Mouse (Mus musculus): ENCODE measurements around the gene Olfr224.
"Not testable (repeated sequence)": the region's sequence is repeated elsewhere in the genome, so short reads cannot be mapped to it uniquely, and the experiment has no call there.

The Olfr224 gene

DNA sequence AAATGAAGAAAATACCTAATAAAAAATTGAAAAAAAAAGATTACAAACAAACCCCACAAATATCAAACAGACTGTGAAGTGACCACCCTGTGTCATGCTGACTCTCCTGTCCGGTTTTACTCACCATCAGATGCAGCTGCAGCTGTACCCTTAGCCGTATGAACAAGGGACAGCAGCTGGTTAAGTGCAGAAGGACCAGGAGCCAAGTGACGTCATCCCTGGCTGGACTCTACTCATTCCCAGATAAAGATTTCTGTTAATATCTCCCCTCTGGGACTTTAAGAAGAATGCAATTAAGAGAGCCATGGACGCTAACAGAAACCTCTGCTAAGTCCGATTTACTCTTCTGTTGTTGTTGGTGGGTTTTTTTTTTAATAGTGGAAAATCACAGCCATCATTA, at the start of gene Olfr224:
TSS of gene Olfr224 (minus strand) at position 149 of the 400 bp plus-strand sequence.
- no peak for DNase-seq (ENCODE audit: low read depth, low spot score)

DNA sequence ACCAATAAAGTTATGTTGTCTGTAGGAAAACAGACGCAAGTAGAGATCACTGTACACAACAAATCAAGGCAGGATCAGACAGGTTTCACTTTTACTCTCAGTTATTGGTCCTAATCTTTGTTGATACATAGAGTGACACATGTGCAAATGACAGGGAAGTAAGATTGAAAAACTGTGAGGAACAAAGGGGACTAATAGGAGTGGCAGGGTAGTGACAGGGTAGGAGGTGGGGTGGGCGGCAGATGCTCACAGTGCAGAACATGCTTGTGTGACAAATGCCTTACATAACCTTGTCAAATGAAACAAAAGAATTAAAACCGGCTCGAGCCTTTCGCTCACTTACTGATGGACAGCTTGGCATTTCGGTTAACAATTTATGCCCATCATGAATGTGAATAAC, 48.4 kb upstream of the Olfr224 start:
- no peak for DNase-seq (ENCODE audit: low read depth, low spot score)

DNA sequence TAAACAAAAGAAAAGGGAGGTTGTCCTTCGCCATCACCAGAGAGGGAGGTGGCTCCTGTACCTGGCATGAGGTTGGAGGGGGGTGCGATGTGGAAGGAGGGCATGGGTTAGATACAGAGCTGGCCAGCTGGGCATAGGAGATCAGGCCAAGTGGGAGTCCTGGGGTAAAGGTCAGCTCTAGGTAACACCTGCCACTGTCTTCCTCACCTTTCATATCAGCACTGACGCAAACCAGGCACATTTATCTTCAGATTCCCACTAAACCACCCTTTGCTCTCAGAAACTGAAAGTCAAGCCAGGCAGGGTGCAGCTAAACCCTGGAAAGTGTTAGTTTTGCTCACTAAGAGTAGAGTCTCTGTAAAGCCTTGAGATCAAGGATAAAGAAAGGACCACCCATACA, 48.0 kb upstream of the Olfr224 start:
- no peak for DNase-seq (ENCODE audit: low read depth, low spot score)

DNA sequence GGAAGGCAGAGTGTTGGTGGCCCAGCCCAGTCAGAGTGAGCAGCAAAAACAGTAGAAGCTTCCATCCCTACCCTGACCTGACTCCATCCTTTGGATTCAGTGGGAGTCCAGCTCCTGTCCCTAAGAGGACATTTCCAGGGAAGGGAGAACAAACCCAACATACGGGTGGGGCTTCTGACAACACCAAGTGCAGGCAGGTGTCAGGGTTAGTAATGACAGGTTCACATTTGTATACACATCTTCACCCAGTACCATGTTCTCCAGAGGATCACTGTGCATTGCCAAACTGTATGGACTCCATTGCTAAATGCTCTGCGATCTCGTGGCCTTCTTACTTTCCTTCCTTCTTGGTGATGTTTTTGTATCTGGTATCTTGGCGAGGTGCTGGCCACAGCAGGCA, 45.6 kb upstream of the Olfr224 start, which contains the start of gene 2210407C18Rik:
TSS of gene 2210407C18Rik (minus strand) at position 101 of the 400 bp plus-strand sequence.
- no peak for DNase-seq (ENCODE audit: low read depth, low spot score)

DNA sequence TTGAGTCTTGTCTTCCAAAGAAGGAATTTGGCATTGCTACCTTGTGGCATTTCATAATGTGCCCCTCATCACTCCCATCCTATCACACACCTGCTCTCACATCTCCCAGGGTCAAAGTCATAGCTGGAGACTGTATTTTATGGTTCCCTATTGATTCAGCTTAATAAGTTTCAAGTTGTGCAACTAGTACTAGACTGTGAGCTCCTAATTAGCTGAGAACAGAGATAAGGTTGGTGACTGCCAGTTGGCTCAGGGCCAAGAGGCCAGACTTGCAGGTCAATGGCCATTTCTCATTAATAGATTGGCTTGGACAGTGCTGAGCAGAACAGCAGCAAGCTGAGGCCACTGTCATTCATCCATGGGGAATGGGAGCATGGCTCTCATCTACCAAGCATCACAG, 44.2 kb upstream of the Olfr224 start:
- DNase-seq (ENCODE audit: low read depth, low spot score): no peak

DNA sequence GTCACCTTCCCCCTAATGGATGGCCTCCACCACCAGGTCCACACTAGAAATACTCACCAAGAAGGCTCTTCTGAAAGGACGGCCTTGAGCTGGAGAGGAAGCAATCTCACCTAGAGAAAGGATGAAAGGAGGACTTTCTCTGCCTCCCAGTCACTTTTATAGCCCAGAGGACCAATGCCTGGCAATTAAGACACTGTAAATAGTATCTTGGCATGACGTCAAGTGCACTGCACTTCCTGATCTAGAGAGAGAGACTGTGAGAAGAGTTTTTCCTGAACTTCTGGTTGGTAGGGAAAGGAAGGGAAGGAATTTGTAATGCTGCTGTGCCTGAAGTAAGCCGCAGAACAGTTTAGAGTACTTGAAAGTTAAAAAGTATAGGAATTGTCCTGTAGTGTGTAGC, 43.0 kb upstream of the Olfr224 start:
- no peak for DNase-seq (ENCODE audit: low read depth, low spot score)

DNA sequence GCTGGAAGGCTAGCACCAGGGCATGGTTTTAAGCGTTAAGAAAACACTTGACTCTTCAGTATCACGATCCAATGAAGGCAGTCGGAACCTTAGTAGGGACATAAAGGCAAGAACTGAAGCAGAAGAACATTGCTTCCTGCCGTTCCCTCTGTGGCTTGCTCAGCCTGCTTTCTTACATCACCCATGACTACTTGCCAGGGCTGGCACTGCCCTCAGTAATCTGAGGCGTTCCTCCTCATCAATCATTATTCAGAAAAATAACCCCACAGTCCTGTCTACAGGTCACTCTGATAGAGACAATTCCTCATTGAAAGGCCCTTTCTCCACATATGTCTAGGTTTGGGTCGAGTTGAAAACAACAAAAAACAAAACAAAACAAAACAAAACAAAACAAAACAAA, 36.7 kb upstream of the Olfr224 start:
- no peak for DNase-seq (ENCODE audit: low read depth, low spot score)

DNA sequence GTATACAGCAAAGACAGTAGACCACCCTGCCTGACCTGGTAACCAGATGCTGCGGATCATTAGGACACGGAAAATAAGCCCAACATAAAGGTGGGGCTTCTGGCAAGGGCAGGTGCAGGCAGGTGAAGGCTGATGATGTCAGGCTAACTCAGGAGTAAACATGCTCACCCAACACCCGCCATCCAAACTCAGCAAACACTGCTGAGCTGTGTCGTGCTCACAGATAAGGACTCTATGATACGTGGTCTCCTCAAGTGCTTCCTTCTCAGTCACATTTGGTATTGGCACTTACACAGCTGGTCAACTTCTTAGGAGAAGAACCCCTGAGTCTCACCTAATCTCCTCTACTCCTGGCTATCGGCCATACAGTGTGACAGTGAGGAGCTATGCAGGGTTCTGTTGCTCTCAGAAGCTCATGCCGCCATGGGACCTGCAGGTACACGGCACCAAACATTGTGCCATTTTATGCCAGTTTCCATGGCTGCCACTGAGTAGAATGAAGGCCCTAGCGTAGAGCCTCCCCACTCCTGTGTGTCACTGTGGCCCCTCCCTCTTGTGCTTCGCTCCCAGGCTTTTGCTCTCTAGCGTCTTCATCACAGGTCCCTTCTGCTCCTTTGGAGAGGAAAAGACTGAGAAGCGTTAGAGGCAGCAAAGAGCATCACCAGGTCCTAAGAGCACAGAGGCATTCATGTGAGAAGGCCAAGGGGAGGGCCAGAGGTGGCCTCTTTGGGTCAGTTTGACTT, 36.0 kb upstream of the Olfr224 start:
- no peak for DNase-seq (ENCODE audit: low read depth, low spot score)

DNA sequence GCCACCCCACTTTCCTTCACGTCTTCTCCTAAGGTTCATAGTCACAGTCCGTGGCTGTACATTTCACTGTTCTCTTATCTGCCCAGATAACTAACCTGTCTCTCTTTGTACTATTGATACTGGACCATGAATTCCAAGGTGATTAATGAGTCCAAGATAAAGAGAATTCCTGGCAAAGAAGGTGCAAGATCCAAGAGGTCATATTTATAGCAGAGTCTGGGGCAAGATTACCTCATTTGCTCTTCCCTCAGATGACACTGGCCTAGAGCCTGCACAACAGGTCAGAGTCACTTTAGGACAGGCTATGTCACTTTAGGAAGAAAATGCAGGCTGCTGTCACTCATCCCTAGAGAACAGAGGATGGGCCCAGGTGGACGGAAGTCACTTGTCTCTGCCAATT, 34.9 kb upstream of the Olfr224 start:
- no peak for DNase-seq (ENCODE audit: low read depth, low spot score)

DNA sequence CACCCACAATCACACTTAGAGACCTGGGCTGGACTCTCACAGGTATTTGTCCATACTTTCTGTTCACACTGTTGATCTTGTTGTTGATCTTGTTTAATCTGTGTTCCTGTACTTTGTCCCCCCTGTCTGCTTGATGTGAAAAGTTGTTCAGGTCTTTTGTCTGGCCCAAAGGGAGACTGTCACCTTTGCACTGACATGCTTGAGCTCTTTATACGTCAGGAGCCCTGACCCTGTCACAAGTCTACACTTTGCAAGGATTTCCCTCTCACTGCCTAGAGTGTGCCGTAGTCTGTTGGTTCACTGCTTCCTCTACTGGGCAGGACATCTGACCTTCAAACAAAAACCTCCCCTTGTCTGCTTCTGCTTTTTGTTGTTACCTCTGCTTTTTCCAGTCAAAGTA, 34.3 kb upstream of the Olfr224 start:
- no peak for DNase-seq (ENCODE audit: low read depth, low spot score)

DNA sequence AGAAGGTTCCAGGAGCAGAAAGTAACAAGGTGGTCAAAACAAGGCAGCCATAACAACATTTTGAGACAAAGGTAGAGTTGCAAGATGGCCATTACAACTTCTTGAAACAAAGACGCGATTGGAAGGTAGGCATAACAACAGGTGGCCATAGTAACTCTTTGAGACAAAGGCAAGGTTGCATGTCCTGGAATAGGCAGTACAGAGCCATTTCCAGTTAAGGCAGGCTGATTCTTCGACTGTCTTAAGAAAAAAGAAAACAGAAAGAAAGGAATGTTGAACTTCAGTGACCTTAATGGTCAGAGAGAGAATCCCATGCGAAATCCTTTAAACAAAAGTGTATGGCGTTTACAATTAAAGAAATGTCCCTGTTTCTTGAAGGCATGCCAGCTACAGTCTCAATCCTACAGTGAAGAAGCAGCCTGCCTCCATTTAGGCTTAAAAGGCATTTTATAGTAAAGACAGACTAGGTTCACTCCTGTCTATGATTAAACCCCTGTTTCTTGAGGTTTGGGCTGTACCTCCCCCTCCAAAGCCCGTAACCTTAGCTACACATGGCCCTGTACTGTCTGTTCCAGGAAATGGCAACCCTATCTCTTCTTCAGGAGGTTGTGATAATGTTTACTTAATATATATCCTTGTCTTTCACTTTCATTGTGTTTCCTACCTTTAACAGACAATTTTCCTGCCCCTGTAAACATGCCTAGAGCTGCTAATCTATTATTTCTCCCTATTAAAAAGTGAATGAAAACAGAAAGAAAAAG, 32.6 kb upstream of the Olfr224 start:
- no peak for DNase-seq (ENCODE audit: low read depth, low spot score)

DNA sequence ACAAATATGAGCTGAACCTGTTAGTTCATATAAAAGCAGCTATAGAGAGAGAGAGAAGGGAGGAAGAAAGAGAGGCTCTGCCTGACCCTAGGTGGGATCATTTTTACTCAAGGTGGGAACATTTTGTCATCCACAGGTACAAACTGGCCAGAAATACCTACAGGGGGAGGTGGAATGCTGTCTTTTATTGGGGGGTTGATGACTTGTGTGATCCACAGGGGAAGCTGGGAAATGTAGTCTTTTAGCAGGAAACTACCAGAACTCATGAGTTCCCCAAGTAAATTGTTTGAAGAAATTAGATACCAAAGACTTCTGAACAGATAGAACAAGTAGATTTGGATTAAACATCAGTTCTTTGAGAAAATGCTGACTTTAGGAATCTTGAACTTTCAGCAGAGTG, 31.7 kb upstream of the Olfr224 start:
- no peak for DNase-seq (ENCODE audit: low read depth, low spot score)

DNA sequence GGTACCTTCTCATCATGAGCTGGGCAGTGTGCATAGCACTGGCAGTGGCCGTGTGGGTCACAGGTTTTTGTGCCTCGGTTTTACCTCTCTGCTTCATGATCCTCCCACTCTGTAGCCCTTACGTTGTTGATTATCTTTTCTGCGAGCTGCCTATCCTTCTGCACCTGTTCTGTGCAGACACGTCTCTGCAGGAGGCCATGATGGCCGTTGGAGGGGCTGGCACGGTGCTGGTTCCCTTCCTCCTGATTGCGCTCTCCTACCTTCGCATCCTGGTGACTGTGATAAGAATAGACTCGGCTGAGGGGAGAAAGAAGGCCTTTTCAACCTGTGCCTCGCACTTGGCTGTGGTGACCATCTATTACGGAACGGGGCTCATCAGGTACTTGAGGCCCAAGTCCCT, 27.5 kb upstream of the Olfr224 start:
- no peak for DNase-seq (ENCODE audit: low read depth, low spot score)

DNA sequence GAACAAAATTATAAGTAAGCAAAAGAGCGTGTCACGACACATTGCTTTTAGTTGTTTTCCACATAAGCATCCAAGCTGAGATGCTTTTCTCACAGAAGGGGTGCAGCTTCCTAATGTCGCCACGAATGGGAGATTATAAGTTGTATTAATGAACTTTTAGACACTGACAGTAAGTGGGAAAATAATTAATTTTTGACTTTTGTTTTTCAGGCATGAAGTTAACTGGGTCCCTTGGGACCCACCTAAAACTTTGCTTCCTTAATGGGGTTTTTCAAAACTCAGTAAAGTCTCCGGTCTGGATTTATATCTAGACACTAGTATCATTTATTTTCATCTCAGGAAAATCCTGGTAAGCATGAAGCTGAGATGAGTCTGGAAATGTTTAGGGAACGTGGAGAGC, 24.5 kb upstream of the Olfr224 start, which contains the start of gene Olfr324:
TSS of gene Olfr324 (plus strand) at position 301 of the 400 bp plus-strand sequence.
- no peak for DNase-seq (ENCODE audit: low read depth, low spot score)

DNA sequence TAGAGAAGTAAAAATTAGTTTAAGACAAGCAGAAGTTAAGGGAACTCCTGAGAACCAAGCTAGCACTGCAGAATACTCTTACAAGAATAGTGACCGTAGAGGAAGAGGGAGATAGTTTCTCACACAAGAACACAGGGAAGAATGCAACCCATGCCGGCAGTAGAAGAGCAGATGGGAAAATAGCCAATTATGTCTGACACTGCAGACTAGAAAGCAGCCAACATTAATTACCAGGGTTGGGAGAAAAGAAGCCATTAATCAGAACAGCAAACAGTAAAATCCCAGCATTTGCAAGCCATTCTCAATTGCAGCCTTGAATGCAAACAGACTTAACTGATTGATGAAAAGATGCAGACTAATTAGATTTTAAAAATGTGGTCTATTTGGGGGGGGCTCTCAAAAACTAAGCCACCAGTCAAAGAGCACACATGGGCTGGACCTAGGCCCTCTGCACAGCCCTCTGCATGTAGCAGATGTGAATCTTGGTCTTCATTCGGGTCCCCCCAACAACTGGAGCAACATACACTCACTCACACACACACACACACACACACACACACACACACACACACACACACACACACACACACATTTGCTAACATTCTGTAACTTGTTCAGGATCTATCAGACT, 18.4 kb upstream of the Olfr224 start:
- DNase-seq (ENCODE audit: low read depth, low spot score): no peak

DNA sequence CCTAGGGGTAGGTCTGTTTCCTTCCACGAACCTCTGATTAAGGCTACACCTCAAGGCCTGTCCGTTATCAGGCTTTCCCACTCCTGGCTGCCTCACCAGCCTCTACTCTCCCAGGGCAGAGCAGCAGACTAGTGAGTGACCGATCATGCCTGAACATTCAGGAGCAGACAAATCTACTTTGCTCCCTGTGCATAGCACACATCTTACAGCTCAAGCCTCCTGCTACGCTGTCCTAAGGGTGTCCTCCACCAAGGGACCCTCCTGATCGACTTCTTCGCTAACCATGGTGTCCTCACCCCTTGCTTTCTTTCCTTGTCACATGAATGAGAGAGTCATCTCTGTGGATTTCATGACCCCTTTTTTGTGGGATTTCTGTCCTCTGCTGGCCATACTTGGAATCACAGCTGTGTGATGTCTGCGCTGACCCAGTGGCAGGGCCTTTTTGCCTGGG, 17.6 kb upstream of the Olfr224 start:
- DNase-seq (ENCODE audit: low read depth, low spot score): peak; percentile 8

DNA sequence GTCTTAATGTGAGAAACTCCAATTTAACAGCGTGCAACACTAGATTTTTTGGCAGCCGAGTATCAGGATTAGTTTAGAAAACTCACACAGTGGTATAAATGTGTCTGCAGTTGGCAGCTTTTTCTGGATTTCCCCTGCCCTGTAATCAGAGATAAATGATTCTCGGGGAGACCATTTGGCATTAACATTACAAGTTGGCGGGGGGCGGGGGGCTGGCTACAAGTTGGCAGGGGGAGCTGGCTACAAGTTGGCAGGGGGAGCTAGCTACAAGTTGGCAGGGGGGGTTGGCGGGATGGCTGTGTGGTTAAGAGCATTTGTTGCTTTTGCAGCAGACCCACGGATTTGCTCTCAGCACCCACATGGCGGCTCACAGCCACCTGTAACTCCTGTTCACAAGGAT, 8.3 kb upstream of the Olfr224 start:
- DNase-seq (ENCODE audit: low read depth, low spot score): no peak

DNA sequence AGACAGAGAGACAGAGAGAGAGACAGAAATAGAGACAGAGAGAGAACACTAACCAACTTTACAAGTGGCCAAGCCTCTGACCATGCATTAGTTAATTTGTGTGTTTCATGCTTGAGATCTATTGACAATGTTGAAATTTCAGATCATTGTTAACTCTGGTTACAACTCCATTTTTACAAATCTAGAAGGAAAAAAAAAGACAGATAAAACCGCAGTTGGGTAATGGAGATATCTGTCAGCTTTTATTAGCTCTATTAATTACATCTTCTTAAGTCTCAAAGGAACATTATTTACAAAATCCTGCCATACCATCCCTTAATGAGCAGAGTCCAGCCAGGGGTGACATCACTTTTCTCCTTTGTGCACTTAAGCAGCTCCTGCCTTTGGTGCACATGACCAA, 7.1 kb upstream of the Olfr224 start, which contains the start of gene Olfr325:
TSS of gene Olfr325 (plus strand) at position 301 of the 400 bp plus-strand sequence.
- no peak for DNase-seq (ENCODE audit: low read depth, low spot score)

DNA sequence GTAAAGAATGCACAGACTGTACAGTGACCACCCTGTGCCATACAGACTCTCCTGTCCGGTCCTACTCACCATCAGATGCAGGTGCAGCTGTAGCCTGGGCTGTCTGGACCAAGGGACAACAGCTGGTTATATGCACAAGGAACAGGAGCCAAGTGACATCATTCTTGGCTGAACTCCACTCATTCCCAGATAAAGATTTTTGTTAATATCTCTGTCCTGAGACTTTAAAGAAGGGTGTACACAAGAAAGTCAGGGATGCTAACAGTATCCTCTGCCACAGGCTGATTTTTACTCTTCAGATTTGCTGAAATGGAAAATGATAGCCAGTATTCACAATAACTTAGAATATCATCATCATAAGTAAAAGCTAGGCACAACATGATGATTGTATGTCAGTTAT, 14.8 kb downstream of the Olfr224 start, which contains the start of gene Olfr328:
TSS of gene Olfr328 (minus strand) at position 101 of the 400 bp plus-strand sequence.
- DNase-seq (ENCODE audit: low read depth, low spot score): no peak

DNA sequence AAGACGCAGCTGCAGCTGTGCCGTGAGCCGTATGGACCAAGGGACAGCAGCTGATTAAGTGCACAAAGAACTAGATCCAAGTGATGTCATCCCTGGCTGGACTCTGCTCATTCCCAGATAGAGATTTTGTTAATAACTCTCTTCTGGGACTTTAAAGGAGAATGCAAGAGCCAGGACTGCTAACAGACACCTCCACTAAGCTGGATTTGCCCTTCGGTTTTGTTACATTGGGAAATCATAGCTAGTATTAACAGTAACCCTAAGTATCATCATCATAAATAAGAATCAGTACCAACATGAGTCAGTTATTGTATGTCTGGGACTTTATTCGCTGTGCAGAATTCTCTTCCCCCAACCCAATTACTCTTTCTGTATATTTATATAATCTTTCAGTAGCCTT, 24.0 kb downstream of the Olfr224 start, which contains the start of gene Olfr329-ps:
TSS of gene Olfr329-ps (minus strand) at position 101 of the 400 bp plus-strand sequence.
- DNase-seq (ENCODE audit: low read depth, low spot score): no peak

DNA sequence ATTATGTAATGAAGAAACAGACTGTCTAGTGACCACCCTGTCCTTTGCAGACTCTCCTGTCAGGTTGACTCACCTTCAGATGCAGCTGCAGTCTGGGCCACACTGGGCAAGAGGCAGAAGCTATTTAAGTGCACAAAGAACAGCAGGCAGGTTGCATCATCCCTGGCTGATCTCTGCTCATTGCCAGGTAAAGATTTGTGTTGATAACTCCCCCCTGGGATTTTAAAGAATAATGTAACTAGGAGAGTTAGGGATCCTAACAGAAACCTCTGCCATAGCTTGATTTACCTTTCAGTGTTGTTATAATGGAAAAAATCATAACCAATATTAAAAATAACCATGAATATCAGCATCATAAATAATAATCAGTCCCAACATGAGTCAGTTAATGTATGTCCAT, 35.6 kb downstream of the Olfr224 start, which contains the start of gene Olfr330:
TSS of gene Olfr330 (minus strand) at position 101 of the 400 bp plus-strand sequence.
- DNase-seq (ENCODE audit: low read depth, low spot score): not testable (repeated sequence)

DNA sequence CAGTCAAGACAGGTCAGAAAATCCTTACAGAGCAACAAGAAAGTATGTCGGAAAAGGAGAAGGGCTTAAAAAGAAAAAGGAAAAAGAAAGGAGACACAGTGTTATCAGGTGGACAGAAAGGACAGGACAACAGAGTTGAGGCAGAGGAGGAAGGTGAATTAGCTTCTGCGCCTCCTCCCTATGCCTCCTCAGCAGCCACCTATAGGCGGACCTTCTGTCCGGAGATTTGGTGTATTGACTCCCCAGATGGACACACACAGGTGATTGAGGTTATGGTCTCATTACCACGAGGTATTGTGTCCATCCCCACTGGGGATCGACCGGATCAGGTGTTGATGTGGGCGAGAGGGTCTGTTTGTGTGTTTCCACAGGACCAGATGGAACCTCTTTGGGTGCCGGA, 50.6 kb downstream of the Olfr224 start:
- DNase-seq (ENCODE audit: low read depth, low spot score): not testable (repeated sequence)
